Mouse (Mus musculus) hindbrain, embryonic 14.5 days (tissue): ENCODE results near the gene Hoxa4. TPM values are rescaled to one million over a fixed set of nuclear protein-coding genes. Genes with fewer than 3 reads are reported as not detected.

Experiments
- ATAC-seq: fragments of 200-750 bp; cut with Nextera tagmentation; 2 replicates; pipeline ENCODE4 v1.8.0; 2017; ENCODE audit warnings: moderate number of reproducible peaks, mild to moderate bottlenecking, moderate TSS enrichment, moderate library complexity; ENCODE audit not compliant: low FRiP score
- DNase-seq: peaks from one replicate; pipeline ENCODE4 v3.0.0-alpha.2; 2015; ENCODE audit warnings: low spot score
- H3K27ac ChIP-seq: fragments of 300-500 bp; sonication (generic); 2 replicates; pipeline ENCODE4 v1.5.1; 2014; ENCODE audit warnings: mild to moderate bottlenecking, moderate library complexity
- H3K27me3 ChIP-seq: fragments of 300-500 bp; sonication (generic); 2 replicates; pipeline ENCODE4 v1.6.1; 2014; ENCODE audit warnings: mild to moderate bottlenecking, low read length, mixed read lengths; ENCODE audit not compliant: control insufficient read depth, insufficient read depth
- H3K36me3 ChIP-seq: fragments of 300-500 bp; sonication (generic); replicated peaks from 2 replicates; pipeline ENCODE4 v1.6.1; 2014; ENCODE audit not compliant: control insufficient read depth, insufficient read depth
- H3K4me1 ChIP-seq: fragments of 300-500 bp; sonication (generic); replicated peaks from 2 replicates; pipeline ENCODE4 v1.6.1; 2014; ENCODE audit warnings: antibody characterized with exemption, low read length, mixed read lengths; ENCODE audit not compliant: control insufficient read depth, insufficient read depth
- H3K4me2 ChIP-seq: fragments of 300-500 bp; sonication (generic); replicated peaks from 2 replicates; pipeline ENCODE4 v1.6.1; 2014; ENCODE audit warnings: mild to moderate bottlenecking, moderate library complexity
- H3K4me3 ChIP-seq: fragments of 300-500 bp; sonication (generic); replicated peaks from 2 replicates; pipeline ENCODE4 v1.5.1; 2014; ENCODE audit warnings: mild to moderate bottlenecking, low read length
- H3K9ac ChIP-seq: fragments of 300-500 bp; sonication (generic); 2 replicates; pipeline ENCODE4 v1.6.1; 2014
- H3K9me3 ChIP-seq: fragments of 300-500 bp; sonication (generic); 2 replicates; pipeline ENCODE4 v1.6.1; 2016; ENCODE audit warnings: low read length; ENCODE audit not compliant: control insufficient read depth
- WGBS: fragments of 180-500 bp; shearing (Covaris S2); extraction: QIAGEN DNeasy Blood & Tissue Kit; methylation state at CpG from one replicate; pipeline ENCODE4 v1.1.7; 2014; 5-methylcytosine and 5-hydroxymethylcytosine counted together
- polyA plus RNA-seq: library from polyadenylated mRNA; unstranded; fragments of >200 nt; fragmentation: Nextera tagmentation; extraction: Ambion mirVana; gene quantifications from 2 replicates; pipeline ENCODE4 v1.2.1, GENCODE M21; 2014

Gene Hoxa4
- polyA plus RNA-seq, 1 experiment from 2014 or later, result 22.5 TPM

GRCm38 (mm10) chr6:52196811-52197210, 5.3 kb upstream of the Hoxa4 start:
- Histone ChIP-seq H3K4me3 (no peak overlapping the region), H3K36me3 (no peaks in the 10 kb centered on the region), H3K4me1 (no peaks in the 10 kb centered on the region), H3K4me2 (peak overlapping the region; percentile 81), H3K9ac (peak overlapping the region; percentile 70), H3K27ac (peak overlapping the region; percentile 95), H3K27me3 (peaks cover 94% of the 10 kb centered on the region), H3K9me3 (no peaks in the 10 kb centered on the region)
- DNase-seq (no peak), ATAC-seq (no peak)
- 5% methylated on average over 9 of the region's 9 CpGs for WGBS

- peak overlapping the region; percentile 70 for H3K9ac ChIP-seq
- no peaks in the 10 kb centered on the region for H3K4me1 ChIP-seq
- H3K4me3 ChIP-seq, result 0 out of 2 replicates have a peak overlapping the region, but pooled peaks have one; percentile 51
- DNase-seq (no peak), ATAC-seq (no peak)
- H3K9me3 ChIP-seq, result no peaks in the 10 kb centered on the region
- peaks cover 87% of the 10 kb centered on the region for H3K27me3 ChIP-seq
- WGBS, result 5% methylated on average over 10 of the region's 10 CpGs
- H3K4me2 ChIP-seq, result peak overlapping the region; percentile 81
- H3K27ac ChIP-seq, result peak overlapping the region; percentile 95
- H3K36me3 ChIP-seq, result no peaks in the 10 kb centered on the region
Measured at GRCm38 (mm10) chr6:52194690-52195089, 3.1 kb upstream of the Hoxa4 start.

GRCm38 (mm10) chr6:52191860-52192550, 452 bp upstream of the Hoxa4 start:
- under 1% methylated on average over 24 of the region's 55 CpGs for WGBS
- peak overlapping the region; percentile 70 for H3K9ac ChIP-seq

GRCm38 (mm10) chr6:52190410-52190809, 1.1 kb downstream of the Hoxa4 start:
- Histone ChIP-seq H3K27ac (peak overlapping the region; percentile 100), H3K27me3 (peaks cover 89% of the 10 kb centered on the region), H3K4me1 (no peaks in the 10 kb centered on the region), H3K4me3 (peak overlapping the region; percentile 51), H3K36me3 (no peaks in the 10 kb centered on the region), H3K4me2 (peak overlapping the region; percentile 81), H3K9me3 (no peaks in the 10 kb centered on the region), H3K9ac (peak overlapping the region; percentile 85)
- ATAC-seq (no peak), DNase-seq (no peak)
- under 1% methylated on average over 23 of the region's 23 CpGs for WGBS

More at GRCm38 (mm10) chr6:52191860-52192550, 452 bp upstream of the Hoxa4 start:
- H3K4me3 ChIP-seq, result peak overlapping the region; percentile 51
- DNase-seq (peak; percentile 81), ATAC-seq (peak; percentile 82)
- H3K27ac ChIP-seq, result peak overlapping the region; percentile 95
- peak overlapping the region; percentile 81 for H3K4me2 ChIP-seq
- H3K4me1 ChIP-seq, result no peaks in the 10 kb centered on the region
- peaks cover 88% of the 10 kb centered on the region for H3K27me3 ChIP-seq
- H3K9me3 ChIP-seq, result no peaks in the 10 kb centered on the region
- H3K36me3 ChIP-seq, result no peaks in the 10 kb centered on the region

GRCm38 (mm10) chr6:52189909-52190308, 1.6 kb downstream of the Hoxa4 start:
- Histone ChIP-seq H3K4me2 (peak overlapping the region; percentile 81), H3K9ac (peak overlapping the region; percentile 85), H3K27me3 (peaks cover 91% of the 10 kb centered on the region), H3K4me1 (no peaks in the 10 kb centered on the region), H3K27ac (peak overlapping the region; percentile 100), H3K36me3 (no peaks in the 10 kb centered on the region), H3K9me3 (no peaks in the 10 kb centered on the region), H3K4me3 (peak overlapping the region; percentile 51)
- ATAC-seq (no peak), DNase-seq (no peak)
- WGBS, result 4% methylated on average over 8 of the region's 8 CpGs

GRCm38 (mm10) chr6:52189172-52189591, 2.4 kb downstream of the Hoxa4 start:
- WGBS, result 8% methylated on average over 5 of the region's 5 CpGs
- H3K27me3 ChIP-seq, result peaks cover 91% of the 10 kb centered on the region
- no peak for ATAC-seq
- H3K9ac ChIP-seq, result peak overlapping the region; percentile 85
- H3K4me3 ChIP-seq, result peak overlapping the region; percentile 51
- no peaks in the 10 kb centered on the region for H3K36me3 ChIP-seq
- no peak for DNase-seq
- H3K27ac ChIP-seq, result peak overlapping the region; percentile 100
- H3K4me2 ChIP-seq, result peak overlapping the region; percentile 81
- H3K4me1 ChIP-seq, result 0 out of 2 replicates have a peak, but pooled peaks cover 7% of the 10 kb centered on the region
- H3K9me3 ChIP-seq, result no peaks in the 10 kb centered on the region

GRCm38 (mm10) chr6:52186500-52186899, 5.1 kb downstream of the Hoxa4 start:
- Histone ChIP-seq H3K4me1 (peaks cover 17% of the 10 kb centered on the region; the same call in 1 of the 2 replicates), H3K27me3 (peaks cover 94% of the 10 kb centered on the region), H3K9ac (0 out of 2 replicates have a peak overlapping the region, but pooled peaks have one; percentile 6), H3K4me3 (no peak overlapping the region), H3K9me3 (no peaks in the 10 kb centered on the region), H3K27ac (peak overlapping the region; percentile 100), H3K4me2 (peak overlapping the region; percentile 81), H3K36me3 (no peaks in the 10 kb centered on the region)
- 11% methylated on average over 1 of the region's 1 CpGs for WGBS
- DNase-seq, result no peak
- ATAC-seq, result no peak

GRCm38 (mm10) chr6:52185834-52186233, 5.7 kb downstream of the Hoxa4 start:
- Histone ChIP-seq H3K27ac (peak overlapping the region; percentile 100), H3K9me3 (no peaks in the 10 kb centered on the region), H3K36me3 (no peaks in the 10 kb centered on the region), H3K4me3 (peak overlapping the region; percentile 20), H3K4me2 (peak overlapping the region; percentile 81), H3K9ac (no peak overlapping the region), H3K4me1 (peaks cover 17% of the 10 kb centered on the region), H3K27me3 (peaks cover 98% of the 10 kb centered on the region)
- no peak for ATAC-seq
- 10% methylated on average over 3 of the region's 3 CpGs for WGBS
- no peak for DNase-seq

- Histone ChIP-seq H3K9me3 (no peaks in the 10 kb centered on the region), H3K4me2 (peak overlapping the region; percentile 81), H3K4me3 (peak overlapping the region; percentile 20), H3K4me1 (peaks cover 17% of the 10 kb centered on the region), H3K9ac (peak overlapping the region; percentile 99), H3K27ac (peak overlapping the region; percentile 100), H3K27me3 (peaks cover 97% of the 10 kb centered on the region), H3K36me3 (no peaks in the 10 kb centered on the region)
- ATAC-seq (no peak), DNase-seq (no peak)
- WGBS, result 2% methylated on average over 19 of the region's 19 CpGs
Measured at GRCm38 (mm10) chr6:52185222-52185621, 6.3 kb downstream of the Hoxa4 start.
